Mouse (Mus musculus) MEL (cell line): ENCODE data around the gene Inava.

Experiments used
- CHD2 ChIP-seq: IDR thresholded peaks from 2 replicates; pipeline ENCODE4 v1.6.1; 2011; ENCODE audit warnings: low read length, improper control_type of control experiment
- CTCF ChIP-seq, 3 experiments: IDR thresholded peaks in 2 of 3; conservative IDR thresholded peaks in 1 of 3; 2 replicates each; pipeline ENCODE4 v1.5.1; 2011 to 2012; ENCODE audit warnings: low read length in 3 of 3, low read depth in 2 of 3, mild to moderate bottlenecking in 2 of 3, improper control_type of control experiment in 1 of 3, inconsistent platforms in 1 of 3, mixed read lengths in 1 of 3, moderate library complexity in 1 of 3; ENCODE audit not compliant: control insufficient read depth in 1 of 3, insufficient read depth in 1 of 3, poor library complexity in 1 of 3, severe bottlenecking in 1 of 3
- GATA1 ChIP-seq: IDR thresholded peaks from 2 replicates; pipeline ENCODE4 v1.6.1; 2011; ENCODE audit warnings: low read depth, low read length, improper control_type of control experiment
- MAFK ChIP-seq: IDR thresholded peaks from 2 replicates; pipeline ENCODE4 v1.6.1; 2011; ENCODE audit warnings: low read depth, mild to moderate bottlenecking, low read length, improper control_type of control experiment, borderline replicate concordance
- MAX ChIP-seq: IDR thresholded peaks from 2 replicates; pipeline ENCODE4 v1.6.1; 2011; ENCODE audit warnings: low read length, improper control_type of control experiment
- NRF1 ChIP-seq: IDR thresholded peaks from 2 replicates; pipeline ENCODE4 v1.6.1; 2014; ENCODE audit warnings: low read depth, mild to moderate bottlenecking, inconsistent platforms, low read length, improper control_type of control experiment, moderate library complexity; ENCODE audit not compliant: poor library complexity, insufficient read depth, severe bottlenecking
- POLR2A ChIP-seq, 2 experiments: IDR thresholded peaks; 2 replicates each; pipeline ENCODE4 v1.6.1; 2011 to 2012; ENCODE audit warnings: low read length in 2 of 2, mild to moderate bottlenecking in 2 of 2, control low read depth in 1 of 2, improper control_type of control experiment in 1 of 2, low read depth in 1 of 2, moderate library complexity in 1 of 2; ENCODE audit not compliant: control insufficient read depth in 1 of 2, insufficient read depth in 1 of 2, poor library complexity in 1 of 2
- TAL1 ChIP-seq: IDR thresholded peaks from 2 replicates; pipeline ENCODE4 v1.6.1; 2012; ENCODE audit warnings: mild to moderate bottlenecking, inconsistent platforms, low read length, moderate library complexity, mixed read lengths

DNA sequence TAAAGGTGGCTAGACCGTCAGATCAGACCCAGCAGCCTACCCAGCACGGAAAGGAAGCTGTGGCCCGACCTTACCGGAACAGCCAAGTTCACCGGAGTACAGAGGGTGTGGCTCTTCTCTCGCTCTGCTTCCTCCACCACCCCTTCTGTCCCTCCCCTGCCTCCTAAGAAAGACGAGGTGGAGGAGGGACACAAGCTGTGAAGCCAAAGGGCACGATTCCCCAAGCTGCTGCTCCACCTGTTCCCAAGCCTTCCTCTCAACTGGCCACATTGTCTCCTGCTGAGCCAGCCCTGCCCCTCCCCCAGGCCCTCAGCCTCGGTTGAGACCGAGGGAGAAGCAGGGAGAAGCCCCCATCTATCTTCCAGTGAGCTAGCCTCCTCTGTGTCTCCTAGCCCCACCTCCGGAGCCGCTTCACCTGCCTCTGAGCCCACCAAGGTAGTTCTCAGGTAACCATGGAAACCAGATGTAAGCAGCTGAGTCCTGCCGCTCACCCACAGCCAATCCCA is 59.9 kb downstream of the Inava start:
- TF ChIP-seq CTCF (IDR thresholded peaks at IDR 0.05 in 2 of 3, conservative IDR thresholded peaks at IDR 0.05 in 1 of 3; ENCODE audit: control insufficient read depth in 1 of 3, insufficient read depth in 1 of 3, low read depth in 2 of 3, low read length in 3 of 3, poor library complexity in 1 of 3, severe bottlenecking in 1 of 3) = no peak
- no peak for TF ChIP-seq NRF1
- no peak for TF ChIP-seq MAFK
- no peak for TF ChIP-seq GATA1
- TF ChIP-seq TAL1 = no peak
- no peak for TF ChIP-seq POLR2A (IDR thresholded peaks at IDR 0.05; ENCODE audit: control insufficient read depth in 1 of 2, insufficient read depth in 1 of 2, low read depth in 1 of 2, low read length in 2 of 2, poor library complexity in 1 of 2)
- no peak for TF ChIP-seq MAX
- no peak for TF ChIP-seq CHD2
